Mouse (Mus musculus) kidney, postnatal 14 days (tissue): ENCODE measurements around the gene Rlf.
A peak's percentile ranks its signal among the peaks of the same experiment; 100 is the strongest.
"Not testable (repeated sequence)": the region's sequence is repeated elsewhere in the genome, so short reads cannot be mapped to it uniquely, and the experiment has no call there.

Experiments used
- DNase-seq: peaks from one replicate; pipeline ENCODE4 v3.0.0; 2022; ENCODE audit warnings: mixed read lengths

The Rlf gene

GRCm38 (mm10) chr4:121214793-121215304 lies at the start of gene Rlf:
Gene Rlf (minus strand): TSS chr4:121215084.
- DNase-seq: peak; percentile 99

GRCm38 (mm10) chr4:121241612-121242000 lies 26.7 kb upstream of the Rlf start:
- DNase-seq: no peak

DNA sequence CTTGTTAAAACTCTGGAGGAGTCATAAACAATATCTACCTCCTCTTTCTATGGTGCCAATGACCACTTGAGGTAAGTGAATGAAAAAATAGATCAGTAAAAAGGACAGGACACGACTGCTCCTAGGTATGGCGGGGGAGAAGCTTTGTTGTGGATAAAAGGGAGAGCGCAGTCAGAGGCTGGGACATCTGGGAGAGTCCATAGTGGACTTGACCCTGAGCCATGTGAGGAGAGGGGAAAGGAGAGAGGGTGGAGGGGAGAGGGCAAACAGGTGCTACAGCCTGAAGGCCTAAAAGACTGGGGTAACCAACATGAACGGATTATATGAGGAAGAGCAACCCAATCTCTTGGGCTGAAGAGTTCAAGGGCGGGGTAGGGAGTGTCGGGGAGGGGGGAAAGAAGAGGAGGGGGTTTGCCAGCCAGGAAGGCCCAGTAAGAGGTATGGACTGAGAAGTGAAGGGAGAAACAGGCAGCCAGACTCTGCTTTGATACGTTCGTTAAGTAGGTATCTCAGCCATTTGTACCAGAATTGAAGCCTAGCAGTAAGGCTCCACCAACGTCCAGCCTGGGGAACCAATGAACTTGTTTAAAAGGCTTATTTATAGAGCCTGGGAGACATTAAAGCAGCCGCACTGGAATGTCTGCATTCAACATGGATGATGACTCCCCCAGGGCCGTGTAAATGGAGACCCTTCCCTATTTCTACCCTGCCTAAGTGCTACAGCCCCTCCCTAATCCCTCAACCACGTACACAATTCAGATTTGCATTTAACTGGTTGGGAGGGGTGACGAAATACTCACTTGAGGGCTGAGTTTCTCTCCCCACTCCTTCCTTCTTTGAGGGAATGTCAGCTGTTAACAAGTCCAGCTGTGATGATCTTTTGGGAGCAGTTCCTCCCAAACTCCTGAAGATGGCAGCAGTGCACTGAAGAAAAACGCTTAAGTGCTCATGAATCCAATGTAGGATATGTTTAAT lies 26.0 kb upstream of the Rlf start:
- peak; percentile 27 for DNase-seq

GRCm38 (mm10) chr4:121239878-121240277 lies 25.0 kb upstream of the Rlf start:
- DNase-seq: no peak

DNA sequence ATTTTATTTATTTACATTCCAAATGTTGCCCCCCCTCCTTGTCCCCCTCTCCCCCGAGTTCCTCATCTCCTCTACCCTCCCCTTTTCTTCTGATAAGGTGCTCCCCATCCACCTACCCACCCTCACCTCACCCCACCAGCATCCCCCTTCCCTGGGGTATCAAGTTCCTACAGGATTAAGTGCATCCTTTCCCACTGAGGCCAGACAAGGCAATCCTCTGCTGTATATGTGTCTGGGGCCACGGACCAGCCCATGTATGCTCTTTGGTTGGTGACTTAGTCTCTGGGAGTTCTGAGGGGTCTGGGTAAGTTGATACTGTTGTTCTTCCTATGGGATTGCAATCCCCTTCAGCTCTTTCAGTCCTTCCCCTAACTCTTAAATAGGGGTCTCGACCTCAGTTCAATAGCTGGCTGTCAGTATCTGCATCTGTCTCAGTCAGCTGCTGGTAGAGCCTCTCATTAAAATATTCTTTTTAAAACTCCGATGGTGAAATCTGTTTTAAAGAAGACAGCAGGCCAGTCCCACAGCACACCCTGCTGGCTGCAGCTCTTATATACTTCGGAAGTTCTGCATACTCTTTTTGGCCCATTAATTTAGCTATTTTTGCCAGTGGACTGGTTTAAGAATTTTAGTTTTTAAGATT lies 17.0 kb upstream of the Rlf start:
- peak; percentile 54 for DNase-seq

DNA sequence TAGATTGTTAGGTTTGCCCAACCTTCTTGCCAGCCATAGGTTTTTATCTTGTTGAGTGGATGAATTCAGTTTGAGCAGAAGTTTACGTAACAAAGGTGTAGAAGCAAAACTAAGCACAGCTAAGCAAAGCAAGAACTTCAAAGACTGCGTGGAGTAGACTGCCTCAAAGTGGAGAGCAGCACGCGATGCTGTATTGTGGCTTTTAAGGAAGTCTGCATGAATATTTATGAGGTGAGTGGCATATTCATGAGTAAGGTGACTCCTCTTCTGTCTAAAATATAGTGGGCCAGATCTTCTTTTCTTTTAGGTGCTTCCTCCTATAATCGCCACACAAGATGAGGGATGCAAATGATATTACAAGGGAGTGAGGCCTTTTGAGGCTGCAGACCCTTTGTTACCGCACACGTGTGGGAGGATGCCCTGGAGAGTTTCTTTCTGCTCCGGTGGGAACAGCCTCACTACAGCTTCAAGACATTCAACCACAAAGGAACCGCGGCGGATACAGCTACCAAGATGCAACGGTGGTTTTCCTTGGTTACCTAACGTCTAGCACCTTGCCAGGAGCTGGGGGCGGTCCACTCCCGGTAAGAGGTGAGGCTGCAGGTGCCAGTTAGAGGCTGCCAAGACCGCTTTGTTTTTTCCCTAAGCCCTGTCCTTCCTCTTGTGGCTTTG lies 16.2 kb upstream of the Rlf start:
- DNase-seq: no peak

GRCm38 (mm10) chr4:121227072-121227471 lies 12.2 kb upstream of the Rlf start:
- DNase-seq: no peak

GRCm38 (mm10) chr4:121225177-121225576 lies 10.3 kb upstream of the Rlf start:
- DNase-seq: no peak

- DNase-seq: no peak
These were observed 8.3 kb upstream of the Rlf start for GRCm38 (mm10) chr4:121223136-121223535.

DNA sequence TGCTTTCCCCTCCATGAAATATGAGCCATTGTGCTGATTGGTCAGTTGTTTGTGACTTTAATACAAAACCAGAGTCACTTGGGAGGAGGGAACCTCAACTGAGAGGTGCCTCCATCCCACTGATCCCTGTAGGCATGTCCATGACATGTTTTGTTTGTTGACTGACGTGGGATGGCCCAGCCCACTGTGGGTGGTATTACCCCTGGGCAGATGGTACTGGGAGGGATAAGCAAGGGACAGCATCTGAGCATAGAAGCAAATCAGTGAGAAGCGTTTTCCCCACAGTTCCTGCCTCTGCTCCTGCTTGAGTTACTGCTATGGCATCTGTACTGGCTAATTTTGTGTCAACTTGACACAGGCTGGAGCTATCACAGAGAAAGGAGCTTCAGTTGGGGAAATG lies 1.3 kb upstream of the Rlf start:
- DNase-seq: no peak

- DNase-seq: no peak
These were observed 605 bp upstream of the Rlf start for GRCm38 (mm10) chr4:121215489-121215888.

DNA sequence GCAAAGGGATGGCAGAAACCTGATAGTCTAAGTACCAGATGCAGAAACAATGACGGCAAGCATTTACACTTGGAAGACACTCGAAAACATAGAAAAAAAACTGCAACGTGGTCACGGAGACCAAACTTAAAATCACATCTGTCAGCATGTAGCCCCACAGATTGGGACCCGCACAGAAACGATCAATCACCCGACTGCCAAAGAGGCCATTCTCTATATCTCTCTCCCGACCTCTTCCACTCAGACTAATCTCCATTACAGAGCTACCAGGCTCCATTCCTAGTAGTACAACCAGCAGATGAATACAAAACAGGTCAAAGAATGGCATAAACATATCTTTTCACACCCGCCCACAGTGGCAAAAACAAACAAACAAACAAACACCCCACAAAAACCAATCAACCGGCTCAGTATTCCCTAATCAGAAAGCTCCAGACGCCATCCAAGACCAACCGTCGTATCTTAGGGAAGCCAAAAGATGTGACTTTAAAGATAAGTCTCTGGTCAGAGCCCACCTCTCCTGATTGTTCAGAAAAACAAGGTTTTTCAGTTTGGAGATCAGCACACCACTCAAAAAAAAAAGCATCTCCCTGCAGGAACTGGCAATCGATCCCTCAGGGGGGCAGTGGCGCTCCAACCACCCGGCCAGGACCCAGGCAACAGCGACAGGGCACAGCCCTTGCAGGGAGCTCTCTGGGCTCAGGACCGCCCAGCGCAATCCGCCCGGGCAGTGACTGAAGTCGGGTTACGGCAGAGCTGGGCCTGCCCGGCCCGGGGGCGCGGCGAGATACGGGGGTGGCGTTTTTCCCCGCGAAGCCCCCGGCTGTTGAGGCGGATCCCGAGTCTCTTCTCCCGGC lies 720 bp downstream of the Rlf start:
- peak; percentile 75 for DNase-seq

DNA sequence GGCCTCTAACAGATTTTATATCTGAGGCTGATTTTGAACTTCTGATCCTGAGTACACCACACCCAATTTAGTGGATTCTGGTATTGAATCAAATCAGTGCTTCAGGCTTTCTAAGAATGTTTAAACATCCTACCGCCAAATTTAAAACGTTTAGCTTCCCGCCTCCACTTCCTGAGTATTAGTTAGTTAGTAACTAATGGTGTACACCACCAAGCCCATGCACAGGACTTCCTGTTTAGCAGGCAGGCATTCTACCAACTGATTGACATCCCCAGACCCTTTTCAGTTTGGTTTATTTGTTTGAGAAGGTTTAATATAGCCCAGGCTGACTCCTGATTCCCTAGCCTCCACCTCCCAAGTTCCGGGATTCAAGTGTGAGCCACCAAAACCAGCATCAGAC lies 6.0 kb downstream of the Rlf start:
- no peak for DNase-seq

DNA sequence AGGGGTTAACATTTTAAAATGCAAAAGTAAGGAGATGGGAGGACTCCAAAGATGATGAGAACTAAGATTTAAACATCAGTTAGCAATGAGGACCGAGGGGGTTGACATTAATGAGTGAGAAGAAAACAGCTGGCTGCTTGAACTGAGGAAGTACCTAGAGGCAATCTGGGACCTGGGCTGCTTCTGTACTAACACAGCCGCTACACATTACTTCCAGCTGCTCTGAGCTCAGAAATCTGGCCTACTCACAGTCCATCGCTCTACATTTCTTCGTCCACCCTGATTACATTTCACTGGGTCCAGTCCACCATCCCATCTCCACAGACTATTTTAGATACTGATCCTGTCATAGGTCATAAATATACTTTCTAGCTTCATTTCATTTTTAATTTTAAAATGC lies 17.0 kb downstream of the Rlf start:
- DNase-seq: no peak

DNA sequence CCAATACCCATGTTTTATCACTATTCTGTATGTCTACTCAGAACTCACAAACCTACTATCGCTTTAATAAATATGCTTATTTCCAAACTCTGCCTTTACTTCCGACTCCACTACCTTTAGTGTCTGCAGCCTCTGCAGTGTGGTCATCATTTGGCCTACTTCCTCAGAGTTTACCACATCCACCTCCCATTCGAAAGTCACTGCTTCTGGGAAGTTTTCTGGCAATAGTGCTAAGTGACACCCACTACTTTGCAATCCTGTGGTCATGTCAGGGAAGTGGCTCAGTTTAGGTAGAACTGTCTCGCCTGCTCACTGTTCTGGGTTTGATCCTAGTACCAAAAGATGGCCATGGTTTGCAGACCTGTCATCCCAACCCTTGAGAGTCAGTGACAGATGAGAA lies 17.9 kb downstream of the Rlf start:
- no peak for DNase-seq

- no peak for DNase-seq
These were observed 18.7 kb downstream of the Rlf start for GRCm38 (mm10) chr4:121196205-121196604.

GRCm38 (mm10) chr4:121194736-121195135 lies 20.1 kb downstream of the Rlf start:
- DNase-seq: no peak

DNA sequence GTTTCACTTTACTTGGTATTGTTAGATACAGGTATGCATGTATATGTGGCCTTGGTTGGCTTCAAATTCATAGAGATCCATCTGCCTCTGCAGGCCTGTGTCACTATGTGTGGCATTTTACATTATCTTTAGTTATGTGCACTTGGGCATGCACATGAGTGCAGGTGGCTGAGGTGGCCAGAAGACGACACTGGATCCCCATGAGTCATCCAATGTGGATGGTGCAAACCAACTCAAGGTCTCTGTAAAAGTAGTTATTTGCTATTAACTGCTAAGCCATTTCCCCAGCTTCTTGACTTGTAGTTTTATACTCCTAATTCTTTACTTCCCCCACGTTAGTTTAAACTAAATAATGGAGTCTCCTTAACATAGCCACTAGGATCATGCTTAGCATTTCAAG lies 22.6 kb downstream of the Rlf start:
- no peak for DNase-seq

DNA sequence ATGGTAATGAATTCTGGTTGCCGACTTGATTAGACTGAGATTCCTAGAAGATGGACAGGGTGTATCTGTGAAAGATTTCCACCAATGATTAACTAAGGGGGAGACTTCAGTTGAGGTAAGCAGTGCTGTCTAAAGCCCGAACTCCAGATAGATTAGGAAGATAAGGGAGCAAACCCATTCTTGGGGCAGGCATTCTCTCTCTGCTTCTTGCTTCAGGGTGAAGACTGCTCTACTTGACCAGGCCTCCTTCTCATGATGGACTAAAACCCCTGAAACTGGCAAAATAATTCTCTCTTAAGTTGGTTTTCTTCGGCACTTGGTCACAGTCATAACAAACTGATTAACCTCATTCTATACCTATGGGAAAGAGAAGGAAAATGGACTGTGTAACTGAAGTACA lies 25.5 kb downstream of the Rlf start:
- DNase-seq: no peak

DNA sequence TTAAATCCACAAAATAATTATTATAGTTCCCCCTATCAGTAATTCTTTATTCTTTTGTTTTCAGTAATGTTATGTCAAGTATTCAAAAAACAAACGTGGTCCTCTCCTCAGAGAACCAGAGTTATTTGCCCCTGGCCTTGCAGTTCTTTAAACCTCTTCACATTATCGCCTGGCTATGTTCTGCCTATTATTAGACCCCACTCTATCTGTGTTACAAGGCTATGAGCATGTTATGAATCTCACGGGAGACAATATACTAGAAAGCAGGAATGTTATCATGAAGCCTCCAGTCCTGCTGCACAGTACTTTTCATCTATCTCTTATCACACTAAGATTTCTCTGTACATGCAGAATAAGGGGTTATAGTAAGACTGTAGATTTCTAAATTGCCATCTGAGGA lies 35.2 kb downstream of the Rlf start:
- DNase-seq: no peak

- DNase-seq: peak; percentile 5
These were observed 47.2 kb downstream of the Rlf start for GRCm38 (mm10) chr4:121167656-121168055.

DNA sequence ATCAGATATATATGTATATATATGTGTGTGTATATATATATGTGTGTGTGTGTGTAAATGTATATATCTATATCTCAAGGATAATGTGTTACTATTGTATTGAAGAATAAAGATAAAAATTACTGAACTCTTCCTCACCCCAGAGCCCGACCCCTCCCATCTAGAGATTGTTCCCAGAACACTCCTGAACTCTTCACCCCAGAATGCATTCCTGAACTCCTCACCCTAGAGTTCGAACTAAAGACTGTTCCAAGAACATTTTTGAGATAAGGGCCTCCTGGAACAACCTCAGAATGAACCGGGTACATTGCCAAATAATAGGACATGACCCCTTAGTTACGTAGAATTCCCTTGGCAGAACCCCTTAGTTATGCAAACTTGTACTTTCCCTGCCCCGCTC lies 48.2 kb downstream of the Rlf start:
- not testable (repeated sequence) for DNase-seq
